Mouse (Mus musculus) liver, postnatal 0 days (tissue): ENCODE measurements at regions not wholly inside any gene's neighbourhood (a gene's known extent, or its start where the extent isn't known, plus 50 kb on each side); places are given as distances from the start of the nearest gene placed in this dataset.

Source experiments
- ATAC-seq: fragments of 200-750 bp; cut with Nextera tagmentation; 2 replicates; pipeline ENCODE4 v1.8.0; 2017; ENCODE audit warnings: mild to moderate bottlenecking, moderate library complexity
- DNase-seq: peaks from one replicate; pipeline ENCODE4 v3.0.0-alpha.2; 2016
- H3K27ac ChIP-seq: fragments of 300-500 bp; sonication (generic); 2 replicates; pipeline ENCODE4 v1.5.1; 2014; ENCODE audit warnings: antibody characterized with exemption, moderate library complexity, mild to moderate bottlenecking, low read depth
- H3K27me3 ChIP-seq: fragments of 300-500 bp; sonication (generic); 2 replicates; pipeline ENCODE4 v1.6.1; 2014; ENCODE audit warnings: low read length, control low read depth, mixed read lengths; ENCODE audit not compliant: insufficient read depth
- H3K36me3 ChIP-seq: fragments of 300-500 bp; sonication (generic); replicated peaks from 2 replicates; pipeline ENCODE4 v1.6.1; 2014; ENCODE audit warnings: mild to moderate bottlenecking, control low read depth, low read length, moderate library complexity, mixed read lengths; ENCODE audit not compliant: insufficient read depth
- H3K4me1 ChIP-seq: fragments of 300-500 bp; sonication (generic); 2 replicates; pipeline ENCODE4 v1.6.1; 2014; ENCODE audit warnings: antibody characterized with exemption, mild to moderate bottlenecking, control low read depth; ENCODE audit not compliant: insufficient read depth
- H3K4me2 ChIP-seq: fragments of 300-500 bp; sonication (generic); 2 replicates; pipeline ENCODE4 v1.6.1; 2014; ENCODE audit warnings: low read depth, mild to moderate bottlenecking, low read length, moderate library complexity, mixed read lengths
- H3K4me3 ChIP-seq: fragments of 300-500 bp; sonication (generic); 2 replicates; pipeline ENCODE4 v1.5.1; 2014; ENCODE audit warnings: low read depth, low read length
- H3K9ac ChIP-seq: fragments of 300-500 bp; sonication (generic); replicated peaks from 2 replicates; pipeline ENCODE4 v1.6.1; 2014; ENCODE audit warnings: mild to moderate bottlenecking, moderate library complexity
- H3K9me3 ChIP-seq: fragments of 300-500 bp; sonication (generic); 2 replicates; pipeline ENCODE4 v1.6.1; 2016; ENCODE audit warnings: mild to moderate bottlenecking, control low read depth, low read length, mixed read lengths
- CTCF ChIP-seq: sonication (generic); IDR thresholded peaks from 2 replicates; pipeline ENCODE4 v1.5.1; 2016; ENCODE audit warnings: antibody characterized with exemption, low read depth
- EP300 ChIP-seq: IDR thresholded peaks from 2 replicates; pipeline ENCODE4 v1.6.1; 2016; ENCODE audit warnings: antibody characterized with exemption, low read depth, mild to moderate bottlenecking
- WGBS: fragments of 180-500 bp; shearing (Covaris S2); extraction: QIAGEN DNeasy Blood & Tissue Kit; methylation state at CpG from one replicate; pipeline ENCODE4 v1.1.7; 2014; ENCODE audit not compliant: insufficient replicate concordance; 5-methylcytosine and 5-hydroxymethylcytosine counted together

DNA sequence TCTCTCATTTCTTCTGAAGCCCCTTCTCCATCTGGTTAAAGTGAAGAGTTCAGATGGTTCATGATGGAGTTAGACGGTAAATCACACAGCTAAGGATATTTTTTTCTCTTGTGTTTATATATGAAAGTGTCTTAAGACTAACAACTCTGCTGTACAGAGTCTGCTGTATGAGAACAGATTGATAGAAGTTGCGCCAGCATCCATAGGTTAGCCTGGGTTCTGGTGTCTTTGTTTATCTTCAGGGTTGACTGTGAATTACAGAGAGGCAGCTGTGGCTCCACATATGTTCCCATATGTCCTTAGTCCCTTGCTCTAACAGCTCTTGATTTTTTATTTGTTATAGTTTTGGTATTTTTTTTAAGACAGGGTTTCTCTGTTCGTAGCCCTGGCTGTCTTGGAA is 334.9 kb upstream of the Api5 start:
- no peak overlapping the region for H3K9ac ChIP-seq
- no peaks in the 10 kb centered on the region for H3K36me3 ChIP-seq
- DNase-seq (no peak), ATAC-seq (no peak)
- H3K27ac ChIP-seq: no peak overlapping the region
- no peaks in the 10 kb centered on the region for H3K4me1 ChIP-seq
- H3K4me3 ChIP-seq: no peak overlapping the region
- H3K4me2 ChIP-seq: no peak overlapping the region
- H3K27me3 ChIP-seq: no peaks in the 10 kb centered on the region
- H3K9me3 ChIP-seq: no peaks in the 10 kb centered on the region
- TF ChIP-seq CTCF (no peak), EP300 (no peak)
- 62% methylated on average over 3 of the region's 3 CpGs for WGBS

DNA sequence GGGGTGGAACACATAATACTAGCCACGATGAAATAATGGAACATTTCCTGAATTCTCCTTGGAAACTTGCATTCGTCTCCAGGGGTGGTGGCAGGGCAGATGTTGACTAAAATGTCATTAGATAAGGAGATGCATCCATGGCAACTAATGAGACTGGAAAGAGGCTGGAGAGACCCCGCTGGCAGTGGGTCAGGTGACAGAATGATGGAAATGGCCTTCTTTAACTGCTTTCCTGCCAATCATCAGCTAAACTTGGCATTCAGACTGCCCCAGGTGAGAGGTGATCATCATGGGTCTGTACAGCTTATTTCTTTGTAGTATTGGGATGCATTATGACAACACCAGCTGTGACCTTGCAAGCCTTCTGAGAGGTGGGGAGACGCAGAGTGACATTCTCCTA is 334.3 kb upstream of the Api5 start:
- TF ChIP-seq CTCF (no peak), EP300 (no peak)

DNA sequence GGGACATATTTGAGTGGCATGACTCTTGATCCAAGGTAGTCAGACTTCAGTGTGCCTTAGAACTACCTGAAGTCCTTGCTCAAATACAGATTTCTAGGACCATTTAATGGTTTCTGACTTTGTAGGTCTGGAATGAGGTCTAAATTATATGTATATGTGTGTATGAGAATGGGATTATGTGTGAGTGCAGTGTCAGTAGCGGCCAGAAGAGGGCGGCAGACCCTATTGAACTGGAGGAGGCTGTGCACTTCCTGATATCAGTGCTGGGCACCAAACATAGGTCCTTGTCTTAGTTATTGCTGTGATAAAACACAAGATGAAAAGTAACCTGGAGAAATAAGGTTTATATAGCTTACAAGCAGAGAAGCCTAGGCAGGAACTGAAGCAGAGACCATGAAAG is 328.6 kb upstream of the Api5 start:
- H3K9ac ChIP-seq: no peak overlapping the region
- no peaks in the 10 kb centered on the region for H3K27me3 ChIP-seq
- H3K36me3 ChIP-seq: no peaks in the 10 kb centered on the region
- WGBS: 83% methylated on average over 2 of the region's 2 CpGs
- H3K4me1 ChIP-seq: no peaks in the 10 kb centered on the region
- DNase-seq (no peak), ATAC-seq (no peak)
- TF ChIP-seq CTCF (peak; percentile 33; the same call in 1 of the 2 replicates), EP300 (no peak)
- H3K9me3 ChIP-seq: peaks cover 2% of the 10 kb centered on the region; the same call in 1 of the 2 replicates
- no peak overlapping the region for H3K27ac ChIP-seq
- H3K4me2 ChIP-seq: no peak overlapping the region
- H3K4me3 ChIP-seq: no peak overlapping the region

More for the DNA sequence above, 334.3 kb upstream of the Api5 start:
- H3K4me1 ChIP-seq: no peaks in the 10 kb centered on the region
- DNase-seq (no peak), ATAC-seq (no peak)
- H3K9me3 ChIP-seq: no peaks in the 10 kb centered on the region
- H3K27me3 ChIP-seq: no peaks in the 10 kb centered on the region
- H3K4me3 ChIP-seq: no peak overlapping the region
- 62% methylated on average over 4 of the region's 4 CpGs for WGBS
- H3K36me3 ChIP-seq: no peaks in the 10 kb centered on the region
- H3K9ac ChIP-seq: no peak overlapping the region
- no peak overlapping the region for H3K4me2 ChIP-seq
- no peak overlapping the region for H3K27ac ChIP-seq

DNA sequence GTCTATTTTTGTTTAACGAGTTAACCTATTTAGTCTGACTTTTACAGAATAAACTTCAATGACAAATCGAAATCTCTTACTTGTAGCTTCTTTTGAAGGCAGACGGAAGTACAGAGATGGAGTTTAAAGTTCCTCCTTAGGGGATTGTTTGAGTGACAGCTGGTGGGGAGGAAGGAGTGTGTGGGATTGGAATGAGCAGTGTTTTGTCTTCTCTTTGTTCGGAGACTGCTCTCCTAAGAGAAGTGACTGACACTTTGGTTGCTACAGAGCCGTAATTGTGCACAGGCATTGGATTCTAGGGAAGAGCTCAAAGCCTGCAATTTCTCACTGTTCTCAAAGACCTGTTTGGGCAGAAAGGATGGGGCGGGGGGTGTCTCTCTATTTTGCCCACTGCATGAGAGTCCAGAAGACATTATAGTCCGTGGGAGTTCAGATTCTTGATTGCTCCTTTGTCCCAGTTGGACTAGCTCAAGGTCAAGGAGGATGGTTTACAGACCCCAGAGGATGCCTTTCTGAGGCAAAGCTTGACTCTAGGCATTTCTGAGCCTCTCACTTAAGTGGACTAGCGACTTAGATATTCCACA is 327.0 kb upstream of the Api5 start:
- H3K27me3 ChIP-seq: no peaks in the 10 kb centered on the region
- peaks cover 2% of the 10 kb centered on the region; the same call in 1 of the 2 replicates for H3K9me3 ChIP-seq
- no peak overlapping the region for H3K4me2 ChIP-seq
- no peak for DNase-seq
- no peak overlapping the region for H3K9ac ChIP-seq
- 44% methylated on average over 8 of the region's 8 CpGs for WGBS
- H3K4me1 ChIP-seq: no peaks in the 10 kb centered on the region
- no peak for ATAC-seq
- H3K36me3 ChIP-seq: no peaks in the 10 kb centered on the region
- TF ChIP-seq EP300 (no peak), CTCF (no peak)
- H3K4me3 ChIP-seq: no peak overlapping the region
- no peak overlapping the region for H3K27ac ChIP-seq

DNA sequence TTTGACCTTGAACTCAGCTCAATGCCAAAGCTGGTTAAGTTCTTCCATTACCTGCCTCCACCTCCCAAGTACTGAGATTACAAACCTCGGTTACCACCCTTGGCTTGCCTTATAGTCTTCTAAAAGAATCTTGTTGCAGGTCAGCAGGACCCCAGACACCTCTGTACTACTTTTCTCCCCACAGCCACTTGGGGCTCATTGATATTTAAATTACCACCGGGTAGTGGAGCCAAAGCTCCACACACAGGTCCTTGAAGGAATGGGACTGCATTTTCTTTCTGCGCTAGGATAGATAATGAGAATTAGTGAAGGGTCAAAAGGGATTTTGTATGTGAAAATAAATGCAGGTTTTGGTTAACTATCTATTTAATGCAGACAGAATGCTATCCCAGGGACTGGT is 326.5 kb upstream of the Api5 start:
- no peak for DNase-seq
- no peak for ATAC-seq
- Histone ChIP-seq H3K36me3 (no peaks in the 10 kb centered on the region), H3K27me3 (no peaks in the 10 kb centered on the region), H3K9ac (no peak overlapping the region), H3K4me1 (no peaks in the 10 kb centered on the region), H3K4me2 (no peak overlapping the region), H3K27ac (no peak overlapping the region), H3K4me3 (no peak overlapping the region), H3K9me3 (peaks cover 2% of the 10 kb centered on the region; the same call in 1 of the 2 replicates)
- WGBS: 28% methylated on average over 3 of the region's 3 CpGs
- no peak for TF ChIP-seq EP300
- TF ChIP-seq CTCF: no peak

DNA sequence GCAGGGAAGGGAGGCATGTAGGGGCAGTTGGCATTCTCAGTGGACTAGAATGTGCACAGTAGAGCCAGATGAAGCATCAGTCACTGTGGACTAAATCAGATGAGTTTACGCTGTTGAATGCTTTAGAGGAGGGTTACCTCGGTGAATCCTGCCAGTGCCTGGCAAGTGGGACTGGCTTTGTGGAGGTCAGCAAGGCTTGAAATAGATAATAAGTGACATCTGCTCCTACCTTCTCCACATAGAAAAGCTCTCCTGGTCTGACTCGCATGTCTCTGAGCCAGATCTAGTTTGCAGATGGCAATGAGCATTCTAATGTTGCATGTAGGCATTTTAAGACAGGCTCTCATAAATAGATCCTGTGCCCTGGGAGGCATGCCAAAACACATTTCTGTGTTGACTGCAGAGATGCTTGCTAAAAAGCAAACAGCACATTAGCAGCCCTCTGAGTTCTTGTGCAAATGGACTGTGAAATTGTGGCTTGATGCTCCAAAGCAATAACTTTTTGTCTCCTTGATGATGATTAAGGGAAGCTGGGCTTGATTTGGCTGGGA is 310.3 kb upstream of the Api5 start:
- DNase-seq (no peak), ATAC-seq (no peak)
- no peak overlapping the region for H3K9ac ChIP-seq
- H3K27me3 ChIP-seq: no peaks in the 10 kb centered on the region
- no peaks in the 10 kb centered on the region for H3K36me3 ChIP-seq
- H3K27ac ChIP-seq: no peak overlapping the region
- no peaks in the 10 kb centered on the region for H3K4me1 ChIP-seq
- 83% methylated on average over 3 of the region's 3 CpGs for WGBS
- TF ChIP-seq CTCF (no peak), EP300 (no peak)
- H3K4me2 ChIP-seq: no peak overlapping the region
- H3K4me3 ChIP-seq: no peak overlapping the region
- no peaks in the 10 kb centered on the region for H3K9me3 ChIP-seq

DNA sequence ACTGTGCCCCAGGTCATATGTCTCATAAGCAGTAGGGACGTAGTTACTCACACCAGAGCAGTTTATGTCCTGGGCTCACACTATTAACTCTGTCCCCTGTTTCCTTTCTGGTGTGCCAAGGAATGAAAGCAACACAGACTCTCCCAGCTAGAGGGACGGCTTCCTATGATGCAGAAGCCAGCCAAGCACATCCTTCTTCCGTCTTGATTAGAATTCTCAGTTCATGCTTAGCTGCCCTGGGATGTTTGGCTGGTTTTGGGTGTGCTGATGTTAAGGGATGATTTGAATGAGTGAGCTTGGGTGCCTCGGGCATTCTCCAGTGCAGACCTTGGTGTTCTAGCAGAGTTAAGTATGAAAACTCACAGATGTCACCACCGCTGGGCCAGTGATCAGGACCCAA is 291.9 kb upstream of the Api5 start:
- ATAC-seq: no peak
- no peak for TF ChIP-seq EP300
- no peak for TF ChIP-seq CTCF
- WGBS: 73% methylated on average over 5 of the region's 5 CpGs

More for the DNA sequence above, 291.9 kb upstream of the Api5 start:
- no peaks in the 10 kb centered on the region for H3K4me1 ChIP-seq
- no peaks in the 10 kb centered on the region for H3K27me3 ChIP-seq
- H3K36me3 ChIP-seq: no peaks in the 10 kb centered on the region
- H3K4me3 ChIP-seq: no peak overlapping the region
- no peak overlapping the region for H3K9ac ChIP-seq
- no peak overlapping the region for H3K4me2 ChIP-seq
- no peak for DNase-seq
- H3K27ac ChIP-seq: no peak overlapping the region
- H3K9me3 ChIP-seq: no peaks in the 10 kb centered on the region
